Mouse (Mus musculus): ENCODE data around the gene Commd7.

- TF ChIP-seq CTCF (IDR thresholded peaks at IDR 0.05; ENCODE audit: low read depth, low read length) (no peak), EP300 (IDR thresholded peaks at IDR 0.05; ENCODE audit: insufficient read depth, low read depth, low read length) (no peak)
Measured at GRCm38 (mm10) chr2:153642496-153642895, 9.9 kb upstream of the Commd7 start.

Measured in ES-Bruce4 (cell line).